Mouse (Mus musculus): Measurements from ENCODE around the gene Iqgap1.

DNA sequence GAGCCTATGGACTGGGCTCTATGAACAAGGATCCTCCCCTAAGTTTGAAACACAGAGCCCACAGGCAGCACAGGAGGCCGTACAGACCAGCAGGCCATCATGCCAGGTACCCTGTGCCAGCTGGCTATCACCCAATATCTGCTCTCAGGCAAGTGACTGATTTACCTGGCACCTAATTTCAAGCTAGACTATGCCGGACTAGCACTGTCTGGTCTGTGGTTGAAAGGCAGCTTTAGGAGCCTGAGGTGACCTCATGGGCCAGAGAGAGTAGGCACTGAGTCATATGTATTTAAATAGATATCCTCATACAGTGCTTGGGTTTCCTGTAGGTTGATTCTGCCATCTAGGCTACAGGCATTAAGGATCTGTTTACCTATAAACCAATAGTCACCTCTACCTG is 72.2 kb downstream of the Iqgap1 start:
- TF ChIP-seq EP300 (optimal IDR thresholded peaks at IDR 0.05), result no peak
- no peak for TF ChIP-seq CTCF (IDR thresholded peaks at IDR 0.05; ENCODE audit: low read depth)

All from stomach, postnatal 0 days (tissue).